Mouse (Mus musculus) embryonic facial prominence, embryonic 13.5 days (tissue): ENCODE data around the gene Xlr. TPM values are rescaled to one million over a fixed set of nuclear protein-coding genes. Genes with fewer than 3 reads are reported as not detected.
"Not testable (repeated sequence)": the region's sequence is repeated elsewhere in the genome, so short reads cannot be mapped to it uniquely, and the experiment has no call there.

Experiments used
- ATAC-seq: fragments of 200-750 bp; cut with Nextera tagmentation; 2 replicates; pipeline ENCODE4 v1.8.0; 2017; ENCODE audit warnings: low read depth; ENCODE audit not compliant: insufficient number of reproducible peaks, insufficient read depth, low FRiP score, low TSS enrichment
- H3K27ac ChIP-seq: fragments of 300-500 bp; sonication (generic); 2 replicates; pipeline ENCODE4 v1.5.1; 2015; ENCODE audit warnings: moderate library complexity, mild to moderate bottlenecking, inconsistent platforms
- H3K27me3 ChIP-seq: fragments of 300-500 bp; sonication (generic); 2 replicates; pipeline ENCODE4 v1.6.1; 2015; ENCODE audit warnings: mild to moderate bottlenecking, inconsistent platforms
- H3K36me3 ChIP-seq: fragments of 300-500 bp; sonication (generic); 2 replicates; pipeline ENCODE4 v1.6.1; 2015; ENCODE audit warnings: mild to moderate bottlenecking, inconsistent platforms
- H3K4me1 ChIP-seq: fragments of 300-500 bp; sonication (generic); 2 replicates; pipeline ENCODE4 v1.6.1; 2015; ENCODE audit warnings: inconsistent platforms
- H3K4me2 ChIP-seq: fragments of 300-500 bp; sonication (generic); 2 replicates; pipeline ENCODE4 v1.6.1; 2015; ENCODE audit warnings: moderate library complexity, mild to moderate bottlenecking, inconsistent platforms
- H3K4me3 ChIP-seq: fragments of 300-500 bp; sonication (generic); 2 replicates; pipeline ENCODE4 v1.5.1; 2015; ENCODE audit warnings: mild to moderate bottlenecking, inconsistent platforms
- H3K9ac ChIP-seq: fragments of 300-500 bp; sonication (generic); 2 replicates; pipeline ENCODE4 v1.6.1; 2015; ENCODE audit warnings: mild to moderate bottlenecking, inconsistent platforms
- H3K9me3 ChIP-seq: fragments of 300-500 bp; sonication (generic); 2 replicates; pipeline ENCODE4 v1.6.1; 2016; ENCODE audit warnings: inconsistent platforms
- WGBS: fragments of 180-500 bp; shearing (Covaris S2); methylation state at CpG from one replicate; pipeline ENCODE4 v1.1.7; 2015; ENCODE audit warnings: mixed read lengths; 5-methylcytosine and 5-hydroxymethylcytosine counted together
- polyA plus RNA-seq: library from polyadenylated mRNA; unstranded; fragments of >200 nt; fragmentation: Nextera tagmentation; extraction: Ambion mirVana; gene quantifications from 2 replicates; pipeline ENCODE4 v1.2.1, GENCODE M21; 2015

Xlr gene
- polyA plus RNA-seq = 1.2 and 1.7 TPM in 2 replicates

- not testable (repeated sequence) for ATAC-seq, H3K4me2 ChIP-seq, H3K27me3 ChIP-seq, H3K27ac ChIP-seq, H3K9me3 ChIP-seq, H3K9ac ChIP-seq, H3K4me3 ChIP-seq, H3K36me3 ChIP-seq, H3K4me1 ChIP-seq
- 86% methylated on average over 11 of the region's 11 CpGs for WGBS
These were observed at the start of gene Xlr for GRCm38 (mm10) chrX:53797519-53797918. Gene Xlr, minus strand, starts transcription at chrX:53797706.

GRCm38 (mm10) chrX:53799074-53799473, 1.6 kb upstream of the Xlr start:
- no peak for ATAC-seq
- Histone ChIP-seq H3K36me3 (no peaks in the 10 kb centered on the region), H3K9me3 (no peaks in the 10 kb centered on the region), H3K9ac (no peak overlapping the region), H3K4me2 (no peak overlapping the region), H3K4me1 (no peaks in the 10 kb centered on the region), H3K4me3 (no peak overlapping the region), H3K27ac (no peak overlapping the region), H3K27me3 (no peaks in the 10 kb centered on the region)
- WGBS = 29% methylated on average over 3 of the region's 3 CpGs

- H3K9ac ChIP-seq = no peak within 1 kb of the TSS
- H3K4me2 ChIP-seq = no peak within 1 kb of the TSS
- no peaks in the 10 kb centered on the region for H3K9me3 ChIP-seq
- WGBS = 91% methylated on average over 12 of the region's 12 CpGs
- no peak within 1 kb of the TSS for H3K27ac ChIP-seq
- ATAC-seq = no peak
- H3K4me1 ChIP-seq = no peaks in the 10 kb centered on the region
- no peak within 1 kb of the TSS for H3K4me3 ChIP-seq
- H3K36me3 ChIP-seq = no peaks in the 10 kb centered on the region
- H3K27me3 ChIP-seq = no peaks in the 10 kb centered on the region
These were observed 21.2 kb downstream of the Xlr start, which contains the start of gene Zfp36l3 for GRCm38 (mm10) chrX:53776276-53776675. Gene Zfp36l3, minus strand, starts transcription at chrX:53776394.

GRCm38 (mm10) chrX:53757736-53758135, 39.8 kb downstream of the Xlr start, which contains the start of gene 1700013H16Rik:
Gene 1700013H16Rik, minus strand, starts transcription at chrX:53757831.
- 94% methylated on average over 16 of the region's 16 CpGs for WGBS
- Histone ChIP-seq H3K4me3 (no peak within 1 kb of the TSS), H3K9ac (no peak within 1 kb of the TSS), H3K27ac (no peak within 1 kb of the TSS), H3K4me1 (no peaks in the 10 kb centered on the region), H3K36me3 (no peaks in the 10 kb centered on the region), H3K9me3 (no peaks in the 10 kb centered on the region), H3K4me2 (no peak within 1 kb of the TSS), H3K27me3 (no peaks in the 10 kb centered on the region)
- no peak for ATAC-seq

- Histone ChIP-seq H3K4me1 (no peaks in the 10 kb centered on the region), H3K4me2 (no peak overlapping the region), H3K27me3 (no peaks in the 10 kb centered on the region), H3K27ac (no peak overlapping the region), H3K9ac (no peak overlapping the region), H3K36me3 (no peaks in the 10 kb centered on the region), H3K9me3 (no peaks in the 10 kb centered on the region), H3K4me3 (no peak overlapping the region)
- ATAC-seq = no peak
- 86% methylated on average over 1 of the region's 1 CpGs for WGBS
These were observed 44.7 kb downstream of the Xlr start for GRCm38 (mm10) chrX:53752851-53753250.

- Histone ChIP-seq H3K4me1 (no peaks in the 10 kb centered on the region), H3K9me3 (no peaks in the 10 kb centered on the region), H3K9ac (no peak overlapping the region), H3K36me3 (no peaks in the 10 kb centered on the region), H3K4me3 (no peak overlapping the region), H3K27me3 (no peaks in the 10 kb centered on the region), H3K27ac (no peak overlapping the region), H3K4me2 (no peak overlapping the region)
- 72% methylated on average over 2 of the region's 2 CpGs for WGBS
- no peak for ATAC-seq
These were observed 68.5 kb downstream of the Xlr start for GRCm38 (mm10) chrX:53728967-53729366.

Other genes starting within 250 kb of the Xlr start
- 44.6 and 49.4 TPM in 2 replicates for gene Rtl8c, start 189.7 kb downstream of the Xlr start, polyA plus RNA-seq
- not detected in 2 replicates for gene Gm14597, start 188.7 kb downstream of the Xlr start, polyA plus RNA-seq
- gene Rtl8a, start 154.0 kb downstream of the Xlr start, polyA plus RNA-seq = 67.9 and 68.0 TPM in 2 replicates
- gene Rtl8b, start 127.3 kb downstream of the Xlr start, polyA plus RNA-seq = 59.5 and 62.3 TPM in 2 replicates
- gene 4930502E18Rik, start 72.9 kb downstream of the Xlr start, polyA plus RNA-seq = 0.43 and 0.62 TPM in 2 replicates
- gene 1700013H16Rik, start 39.9 kb downstream of the Xlr start, polyA plus RNA-seq = not detected in 2 replicates
- gene Zfp36l3, start 21.3 kb downstream of the Xlr start, polyA plus RNA-seq = not detected in 2 replicates